Mouse (Mus musculus) C2C12 (cell line): ENCODE measurements around the gene C6.

ENCODE experiments used
- CEBPB ChIP-seq: IDR thresholded peaks from one replicate; pipeline ENCODE4 v1.6.1; 2011; ENCODE audit warnings: low read depth, mild to moderate bottlenecking, control low read depth, moderate library complexity
- CTCF ChIP-seq: IDR thresholded peaks from one replicate; pipeline ENCODE4 v1.5.1; 2011; ENCODE audit not compliant: control insufficient read depth, insufficient read depth, insufficient read length
- FOSL1 ChIP-seq: IDR thresholded peaks from one replicate; pipeline ENCODE4 v1.8.0; 2011; ENCODE audit warnings: mild to moderate bottlenecking, low read length; ENCODE audit not compliant: poor library complexity, insufficient read depth, severe bottlenecking
- MAX ChIP-seq: IDR thresholded peaks from one replicate; pipeline ENCODE4 v1.6.1; 2011; ENCODE audit warnings: mild to moderate bottlenecking, control low read depth
- USF1 ChIP-seq: IDR thresholded peaks from one replicate; pipeline ENCODE4 v1.6.1; 2011; ENCODE audit warnings: low read depth, mild to moderate bottlenecking, control low read depth, moderate library complexity

- no peak for TF ChIP-seq CTCF
- no peak for TF ChIP-seq CEBPB
- TF ChIP-seq USF1 = no peak
- no peak for TF ChIP-seq MAX
- TF ChIP-seq FOSL1 = no peak
Measured at GRCm38 (mm10) chr15:4821161-4821560, 94.2 kb downstream of the C6 start.
